Mouse (Mus musculus): Measurements from ENCODE around the gene Ehmt2. TPM values are rescaled to one million over a fixed set of nuclear protein-coding genes. Genes with fewer than 3 reads are reported as not detected.

The Ehmt2 gene
- polyA plus RNA-seq, 1 experiment, result 290 TPM

Other genes starting within 250 kb of the Ehmt2 start
- gene Tnxb, start 227.9 kb upstream of the Ehmt2 start, polyA plus RNA-seq (2012; rRNA removed), result 1.6 TPM in 2 replicates
- gene C4b, start 154.6 kb upstream of the Ehmt2 start, polyA plus RNA-seq (2012; rRNA removed), result 18.8 and 22.8 TPM in 2 replicates
- gene Cyp21a1, start 93.9 kb upstream of the Ehmt2 start, polyA plus RNA-seq (2012; rRNA removed), result 0.04 TPM in 1 of 2 replicates, not detected in the other
- 71.8 and 77.6 TPM in 2 replicates for gene Stk19, start 61.5 kb upstream of the Ehmt2 start, polyA plus RNA-seq (2012; rRNA removed)
- 47.3 and 56.4 TPM in 2 replicates for gene Dxo, start 61.5 kb upstream of the Ehmt2 start, polyA plus RNA-seq (2012; rRNA removed)
- gene Skiv2l, start 48.3 kb upstream of the Ehmt2 start, polyA plus RNA-seq (2012; rRNA removed), result 72.8 and 77.5 TPM in 2 replicates
- 60.8 and 66.2 TPM in 2 replicates for gene Nelfe, start 48.1 kb upstream of the Ehmt2 start, polyA plus RNA-seq (2012; rRNA removed)
- gene Cfb, start 36.0 kb upstream of the Ehmt2 start, polyA plus RNA-seq (2012; rRNA removed), result 0.29 and 0.44 TPM in 2 replicates
- 7.5 and 8.8 TPM in 2 replicates for gene Zbtb12, start 19.0 kb upstream of the Ehmt2 start, polyA plus RNA-seq (2012; rRNA removed)
- gene Gm20547, start 16.4 kb upstream of the Ehmt2 start, polyA plus RNA-seq (2012; rRNA removed), result 0.08 TPM in 1 of 2 replicates, not detected in the other
- gene C2, start 204 bp upstream of the Ehmt2 start, polyA plus RNA-seq (2012; rRNA removed), result 2.9 and 3.2 TPM in 2 replicates
- 0.27 and 0.38 TPM in 2 replicates for gene Slc44a4, start 16.0 kb downstream of the Ehmt2 start, polyA plus RNA-seq (2012; rRNA removed)
- gene Neu1, start 32.8 kb downstream of the Ehmt2 start, polyA plus RNA-seq (2012; rRNA removed), result 48.7 and 53.6 TPM in 2 replicates
- 10.9 and 13.4 TPM in 2 replicates for gene Hspa1b, start 60.8 kb downstream of the Ehmt2 start, polyA plus RNA-seq (2012; rRNA removed)
- gene Gm20481, start 71.4 kb downstream of the Ehmt2 start, polyA plus RNA-seq (2012; rRNA removed), result 0.20 TPM in 1 of 2 replicates, not detected in the other
- gene Hspa1a, start 73.7 kb downstream of the Ehmt2 start, polyA plus RNA-seq (2012; rRNA removed), result 13.8 and 14.6 TPM in 2 replicates
- 0.40 and 0.74 TPM in 2 replicates for gene Hspa1l, start 74.2 kb downstream of the Ehmt2 start, polyA plus RNA-seq (2012; rRNA removed)
- gene Lsm2, start 83.4 kb downstream of the Ehmt2 start, polyA plus RNA-seq (2012; rRNA removed), result 43.9 and 49.7 TPM in 2 replicates
- 48.2 and 55.1 TPM in 2 replicates for gene Vars, start 102.5 kb downstream of the Ehmt2 start, polyA plus RNA-seq (2012; rRNA removed)
- 0.48 and 0.59 TPM in 2 replicates for gene Vwa7, start 118.1 kb downstream of the Ehmt2 start, polyA plus RNA-seq (2012; rRNA removed)
- gene Sapcd1, start 129.5 kb downstream of the Ehmt2 start, polyA plus RNA-seq (2012; rRNA removed), result 1.5 and 2.6 TPM in 2 replicates
- 1.5 and 2.0 TPM in 2 replicates for gene Msh5, start 148.3 kb downstream of the Ehmt2 start, polyA plus RNA-seq (2012; rRNA removed)
- 26.4 and 28.5 TPM in 2 replicates for gene Clic1, start 151.5 kb downstream of the Ehmt2 start, polyA plus RNA-seq (2012; rRNA removed)
- gene Ddah2, start 160.6 kb downstream of the Ehmt2 start, polyA plus RNA-seq (2012; rRNA removed), result 40.8 and 42.8 TPM in 2 replicates
- not detected in 2 replicates for gene Ly6g6c, start 166.9 kb downstream of the Ehmt2 start, polyA plus RNA-seq (2012; rRNA removed)
- 0.04 TPM in 2 replicates for gene Mpig6b, start 167.7 kb downstream of the Ehmt2 start, polyA plus RNA-seq (2012; rRNA removed)
- gene Ly6g6e, start 178.4 kb downstream of the Ehmt2 start, polyA plus RNA-seq (2012; rRNA removed), result 65.5 and 71.7 TPM in 2 replicates
- gene Ly6g6d, start 179.6 kb downstream of the Ehmt2 start, polyA plus RNA-seq (2012; rRNA removed), result 2.3 and 2.9 TPM in 2 replicates
- 0.10 and 0.27 TPM in 2 replicates for gene Ly6g6f, start 187.1 kb downstream of the Ehmt2 start, polyA plus RNA-seq (2012; rRNA removed)
- gene Abhd16a, start 190.8 kb downstream of the Ehmt2 start, polyA plus RNA-seq (2012; rRNA removed), result 144 and 159 TPM in 2 replicates
- 0.38 TPM in 1 of 2 replicates, not detected in the other for gene Ly6g5c, start 209.8 kb downstream of the Ehmt2 start, polyA plus RNA-seq (2012; rRNA removed)
- 1.2 and 2.0 TPM in 2 replicates for gene Ly6g5b, start 217.0 kb downstream of the Ehmt2 start, polyA plus RNA-seq (2012; rRNA removed)
- 18.9 and 20.2 TPM in 2 replicates for gene Gpank1, start 223.0 kb downstream of the Ehmt2 start, polyA plus RNA-seq (2012; rRNA removed)
- gene Csnk2b, start 223.6 kb downstream of the Ehmt2 start, polyA plus RNA-seq (2012; rRNA removed), result 173 and 179 TPM in 2 replicates
- 8.2 and 9.1 TPM in 2 replicates for gene D17H6S53E, start 227.9 kb downstream of the Ehmt2 start, polyA plus RNA-seq (2012; rRNA removed)
- 0.40 and 0.78 TPM in 2 replicates for gene Apom, start 233.6 kb downstream of the Ehmt2 start, polyA plus RNA-seq (2012; rRNA removed)
- gene Bag6, start 236.7 kb downstream of the Ehmt2 start, polyA plus RNA-seq (2012; rRNA removed), result 199 and 213 TPM in 2 replicates

Data from frontal cortex, adult 2 months (tissue).